Mouse (Mus musculus) adipocyte (in vitro differentiated cells): ENCODE measurements around the gene Perp.

Source experiments
- DNase-seq: peaks from one replicate; pipeline ENCODE4 v3.0.0-alpha.2; 2016; ENCODE audit warnings: low spot score

The Perp gene

GRCm38 (mm10) chr10:18863332-18863731 is 18.5 kb downstream of the Perp start:
- no peak for DNase-seq

GRCm38 (mm10) chr10:18864753-18865152 is 19.9 kb downstream of the Perp start:
- no peak for DNase-seq

DNA sequence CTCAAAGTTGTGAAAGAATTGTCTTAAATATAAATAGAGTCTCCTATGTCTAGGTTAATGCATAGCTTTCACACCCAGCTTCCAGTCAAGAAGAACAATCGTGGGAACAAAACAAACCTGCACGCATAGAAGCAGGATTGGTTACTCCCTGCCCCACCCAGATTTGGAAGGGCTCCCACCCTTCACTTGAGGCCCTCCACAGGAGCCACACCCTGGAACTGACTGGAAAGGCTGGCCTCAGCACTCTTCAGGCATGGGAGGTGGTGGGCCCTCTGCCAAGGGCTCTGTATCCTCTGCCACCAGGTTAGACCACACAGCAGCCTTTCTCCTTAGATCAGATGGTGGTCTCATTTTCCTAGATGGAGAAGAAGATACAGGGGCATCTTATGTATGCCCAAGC is 26.2 kb downstream of the Perp start:
- no peak for DNase-seq

DNA sequence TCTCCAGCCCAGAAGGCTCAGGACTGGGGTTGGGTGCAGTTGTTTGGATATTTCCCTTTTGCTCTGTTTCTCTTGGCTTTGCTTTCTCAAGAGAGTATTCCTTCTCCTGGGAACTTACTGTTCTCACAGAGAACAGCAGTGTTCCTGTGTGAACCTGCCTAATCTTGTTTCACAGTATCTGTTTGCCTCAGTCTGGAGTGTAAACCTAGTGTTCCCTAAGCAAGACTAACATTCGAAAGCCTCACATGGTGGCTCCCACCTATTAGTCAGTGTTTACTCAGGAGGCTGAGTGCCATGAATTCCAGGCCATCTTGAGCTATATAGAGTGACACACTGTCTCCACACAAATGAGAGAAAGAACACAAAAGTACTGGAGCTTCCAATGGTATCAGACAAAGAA is 31.4 kb downstream of the Perp start:
- peak; percentile 58 for DNase-seq

DNA sequence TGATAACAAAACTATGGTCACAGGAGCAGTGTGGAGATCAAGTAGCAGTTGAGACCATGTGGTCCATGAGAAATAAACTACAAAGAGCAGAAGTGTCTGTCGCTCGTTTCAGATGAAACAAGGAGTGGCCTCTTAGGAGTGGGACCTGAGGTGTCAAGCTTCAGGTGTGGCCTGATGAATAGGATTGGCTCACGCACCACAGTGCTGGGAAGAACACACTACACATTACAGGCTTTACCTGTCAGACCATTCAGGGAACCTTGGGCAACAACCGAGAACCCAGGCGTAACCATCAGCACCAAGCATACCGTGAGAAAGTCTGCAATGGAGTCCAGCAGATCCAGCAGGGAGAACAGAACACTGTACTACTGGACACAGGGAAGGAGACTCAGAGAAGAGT is 33.3 kb downstream of the Perp start:
- DNase-seq = no peak

GRCm38 (mm10) chr10:18879160-18879559 is 34.3 kb downstream of the Perp start:
- no peak for DNase-seq

- no peak for DNase-seq
Measured at GRCm38 (mm10) chr10:18879690-18880089, 34.9 kb downstream of the Perp start.

DNA sequence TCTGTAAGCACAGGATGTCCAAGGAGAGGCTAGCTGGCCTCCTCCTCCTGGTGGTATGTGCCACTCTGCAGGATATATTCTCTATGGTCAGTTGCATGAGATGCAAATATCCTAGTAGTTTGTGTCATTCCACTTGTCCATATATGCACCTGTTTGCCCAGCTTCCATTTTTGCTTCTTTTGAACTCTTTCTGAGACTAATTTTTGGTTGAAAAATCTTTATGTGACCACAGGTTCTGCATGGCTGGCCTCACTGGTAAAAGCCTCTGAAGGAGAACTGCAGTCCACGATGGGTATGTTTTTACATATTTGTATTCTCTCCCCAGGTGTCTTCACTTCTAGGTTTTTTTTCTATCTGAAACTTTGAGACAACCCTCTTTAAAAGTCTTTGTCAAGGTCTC is 37.4 kb downstream of the Perp start:
- no peak for DNase-seq

GRCm38 (mm10) chr10:18886918-18887625 is 42.3 kb downstream of the Perp start:
- DNase-seq = peak; percentile 10

DNA sequence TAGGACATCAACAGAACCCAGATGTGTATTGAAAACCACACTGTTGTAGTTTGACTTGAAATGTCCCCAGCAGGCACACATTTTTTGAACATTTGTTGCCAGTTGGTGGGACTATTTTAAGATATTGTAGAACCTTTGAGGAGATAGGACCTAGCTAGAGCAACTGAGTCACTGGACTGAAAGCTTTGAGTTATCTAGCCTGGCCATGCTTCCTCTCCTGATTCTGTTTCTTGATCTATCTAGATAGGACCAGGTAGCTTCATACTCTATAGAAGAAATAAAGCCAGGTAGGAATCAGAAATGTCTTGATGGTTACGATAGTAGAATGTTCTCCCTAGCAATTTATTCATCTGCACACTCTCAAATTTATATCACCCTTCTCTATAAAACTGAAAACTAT is 43.9 kb downstream of the Perp start:
- DNase-seq = no peak

DNA sequence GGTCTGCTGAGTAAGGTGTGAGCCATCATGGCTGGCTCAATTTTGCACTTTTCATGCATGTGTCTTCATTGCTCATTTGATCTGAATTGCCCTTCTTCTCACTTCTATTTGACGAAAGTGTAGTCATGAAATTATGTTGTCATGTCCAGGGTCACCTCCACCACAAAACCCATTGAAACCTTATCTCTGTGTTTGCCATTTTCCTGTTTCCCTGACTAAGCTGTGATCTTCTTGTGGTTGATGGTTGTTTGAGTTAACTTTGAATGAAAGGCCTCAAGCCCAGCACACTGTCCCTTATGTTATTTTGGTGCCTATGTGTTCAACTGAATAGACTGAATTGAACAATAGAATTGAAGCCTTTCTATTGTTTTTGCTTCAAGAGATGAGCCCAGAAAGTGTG is 44.4 kb downstream of the Perp start:
- DNase-seq = no peak

DNA sequence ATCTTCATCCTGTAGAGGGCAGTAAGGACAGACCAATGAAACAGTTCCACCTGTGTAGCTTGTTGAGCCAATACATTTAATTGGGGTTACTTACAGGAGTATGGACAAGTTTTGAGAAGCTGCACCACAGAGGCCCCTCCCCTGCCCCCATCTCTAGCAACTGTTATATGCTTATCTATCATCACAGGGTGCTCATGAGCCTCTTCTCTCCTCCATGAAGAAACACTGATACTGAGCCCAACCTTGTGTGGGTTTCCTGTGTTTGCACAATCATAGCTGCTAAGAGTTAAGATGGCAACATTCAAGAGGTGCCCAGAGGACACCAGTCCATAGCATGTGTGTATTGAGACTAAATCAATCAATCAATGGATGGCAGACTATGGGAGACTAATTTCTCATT is 46.3 kb downstream of the Perp start:
- DNase-seq = no peak

- no peak for DNase-seq
Measured at GRCm38 (mm10) chr10:18892102-18892501, 47.3 kb downstream of the Perp start.

DNA sequence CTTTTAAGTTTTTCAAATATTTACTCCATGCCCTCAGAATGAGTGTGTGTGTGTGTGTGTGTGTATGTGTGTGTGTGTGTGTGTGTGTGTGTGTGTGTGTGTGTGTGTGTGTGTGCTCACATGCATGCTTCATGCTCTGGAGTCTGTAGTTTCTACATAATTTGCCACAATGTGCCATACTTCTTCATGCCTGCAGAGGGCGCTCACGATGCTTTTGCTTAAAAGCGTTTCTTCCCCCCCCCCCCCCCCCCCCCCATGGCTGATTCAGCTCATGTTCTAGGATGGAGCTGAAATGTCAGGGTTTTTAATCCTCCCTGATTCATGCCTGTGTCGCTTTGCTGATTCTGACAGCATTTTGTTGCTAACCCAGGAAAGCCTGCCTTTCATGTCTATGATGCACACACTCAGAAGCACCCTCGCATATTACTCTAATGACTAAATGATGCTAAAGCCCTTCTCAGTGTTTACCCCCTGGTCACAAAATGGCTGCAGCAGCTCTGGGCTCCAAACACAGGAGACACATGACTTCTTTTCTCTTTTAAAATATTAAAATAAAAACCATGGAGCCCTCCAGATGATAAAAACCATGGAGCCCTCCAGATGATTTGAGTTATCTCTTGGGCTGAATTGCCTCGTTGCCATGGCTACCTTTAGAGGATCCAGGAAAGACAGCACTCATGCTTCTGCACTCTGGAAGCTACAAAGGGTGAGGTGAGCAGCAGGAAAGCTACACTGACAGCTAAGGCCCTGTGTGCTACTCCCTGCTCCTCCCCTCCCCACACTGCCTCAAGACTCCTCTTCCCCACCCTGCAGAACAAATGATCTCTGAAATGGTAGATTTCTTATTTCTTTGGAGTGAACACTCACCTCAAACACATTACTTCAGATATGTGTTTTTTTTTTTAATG is 49.7 kb downstream of the Perp start:
- no peak for DNase-seq

GRCm38 (mm10) chr10:18904108-18904507 is 59.3 kb downstream of the Perp start:
- peak; percentile 51 for DNase-seq
